Mouse (Mus musculus) cerebellum, adult 2 months (tissue): ENCODE measurements around the gene Ehbp1l1.

Source experiments
- CTCF ChIP-seq: fragments of 200-500 bp; IDR thresholded peaks from 2 replicates; pipeline ENCODE4 v1.5.1; 2011; ENCODE audit warnings: low read depth, mild to moderate bottlenecking, control low read depth, low read length, moderate library complexity, borderline replicate concordance; ENCODE audit not compliant: insufficient read depth
- POLR2A ChIP-seq: fragments of 200-500 bp; IDR thresholded peaks from 2 replicates; pipeline ENCODE4 v1.6.1; 2011; ENCODE audit warnings: low read length, control low read depth, borderline replicate concordance; ENCODE audit not compliant: insufficient read depth

DNA sequence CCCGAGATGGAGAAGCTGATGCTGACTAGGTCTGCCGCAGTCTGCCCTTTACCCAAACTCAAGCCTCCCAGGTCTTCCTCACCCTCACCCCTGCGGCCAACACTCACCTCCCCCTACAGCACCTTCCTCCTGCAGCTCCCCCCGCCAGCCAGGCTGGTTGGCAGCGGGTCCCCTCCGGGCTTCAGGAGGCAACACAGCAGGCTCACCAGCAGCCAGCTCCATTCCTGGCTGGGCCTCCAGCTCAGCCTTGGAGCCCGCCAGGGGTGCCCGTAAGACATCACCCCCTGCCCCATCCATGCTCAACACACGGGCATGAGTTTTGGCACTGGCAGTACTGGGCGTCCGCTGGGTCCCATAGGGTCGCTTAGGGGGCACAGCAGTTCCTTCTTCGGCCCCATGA lies 41.1 kb downstream of the Ehbp1l1 start:
- TF ChIP-seq CTCF (no peak), POLR2A (no peak)
